Mouse (Mus musculus) brain, adult 2 months (tissue): ENCODE data around the gene Chrna3.

Experiments used
- DNase-seq: peaks from one replicate; pipeline ENCODE4 v3.0.0; 2011; ENCODE audit warnings: low read depth, low spot score

Gene Chrna3

DNA sequence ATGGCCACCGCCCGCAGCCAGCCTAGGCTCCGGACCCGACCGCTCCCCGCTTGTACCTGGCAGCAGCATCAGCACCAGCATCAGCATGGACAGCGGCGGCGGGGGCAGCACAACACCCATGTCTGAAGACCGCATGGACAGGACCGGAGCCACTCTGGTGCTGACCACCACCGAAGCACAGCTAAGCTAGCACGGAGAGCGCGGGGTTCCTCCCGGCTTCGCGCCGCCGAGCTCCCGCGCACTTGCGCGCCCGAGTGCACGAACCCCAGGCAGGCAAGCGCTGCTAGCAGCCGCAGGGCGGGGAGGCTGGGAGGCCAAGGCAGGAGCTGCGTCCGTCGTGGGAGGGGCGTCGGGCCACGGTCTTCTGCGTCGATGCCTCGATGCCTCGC, at the start of gene Chrna3:
Chrna3 (minus strand) TSS at position 288 of the 389 bp plus-strand sequence.
- peak; percentile 16 for DNase-seq

DNA sequence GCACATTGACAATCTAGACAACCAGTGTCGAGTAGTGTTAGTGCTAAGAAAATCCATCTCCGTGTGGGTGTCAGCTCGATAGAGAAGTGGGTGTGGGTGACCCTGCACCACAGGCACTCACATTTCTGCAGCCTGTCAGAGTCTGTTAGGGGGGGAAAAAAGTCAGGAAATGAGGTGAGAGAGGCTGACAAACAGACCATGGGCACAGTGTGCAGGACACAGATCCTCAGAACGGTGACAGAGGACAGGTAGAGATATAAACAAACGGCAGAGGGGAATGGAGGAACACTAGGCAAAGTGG, 41.6 kb upstream of the Chrna3 start:
- no peak for DNase-seq

DNA sequence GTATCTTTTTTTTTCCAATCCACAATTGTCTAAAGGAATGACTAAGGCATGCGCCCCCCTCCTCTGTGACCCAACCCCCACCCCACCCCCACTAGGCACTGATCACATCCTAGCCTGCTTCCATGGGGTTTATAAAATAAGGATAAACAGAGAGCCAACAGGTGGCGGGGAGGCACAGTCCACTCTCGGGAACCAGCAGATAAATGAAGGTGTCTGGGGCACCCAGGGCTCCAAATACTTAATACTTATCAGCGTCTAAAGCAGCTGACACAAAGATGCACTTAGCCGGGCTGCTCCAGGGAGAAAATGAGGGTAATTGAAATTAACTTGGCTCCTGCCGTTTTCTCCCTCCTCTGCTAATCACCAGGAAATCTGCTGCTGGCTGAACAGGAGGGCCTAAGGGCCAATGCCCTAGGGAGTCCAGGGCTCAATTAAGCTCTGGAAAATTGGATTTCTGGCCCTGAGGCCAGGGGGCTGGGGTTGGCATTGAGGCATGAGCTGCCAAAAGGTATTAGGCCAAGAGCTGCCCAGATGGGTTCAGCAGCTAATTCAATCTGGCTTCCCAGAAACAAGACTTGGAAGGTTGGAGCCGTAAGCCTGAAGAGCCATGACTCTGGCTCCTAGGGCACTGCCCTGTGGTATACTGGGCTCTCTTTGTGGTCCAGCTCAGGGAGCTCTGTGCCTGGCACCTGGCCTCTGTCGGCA, 41.0 kb upstream of the Chrna3 start:
- peak; percentile 65 for DNase-seq

DNA sequence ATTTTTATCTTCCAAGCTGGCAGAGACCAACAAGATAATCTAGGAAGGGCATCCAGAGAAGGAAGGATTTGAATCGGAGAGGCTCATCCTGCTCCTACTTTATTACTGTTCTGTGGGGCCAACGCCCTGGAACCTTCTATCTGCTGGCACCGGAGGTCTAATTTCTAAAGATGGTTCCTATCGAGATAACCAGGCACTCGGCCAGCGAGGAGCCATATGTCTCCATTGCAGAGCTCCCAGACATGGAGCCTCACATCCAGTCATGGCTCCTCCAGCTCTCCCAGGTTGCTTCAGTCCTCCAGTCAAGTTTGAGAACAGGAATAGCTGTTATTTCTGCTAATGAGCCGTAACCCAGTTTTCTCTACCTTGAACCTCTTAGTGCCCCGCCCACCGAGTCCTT, 38.9 kb upstream of the Chrna3 start:
- DNase-seq: peak; percentile 84

DNA sequence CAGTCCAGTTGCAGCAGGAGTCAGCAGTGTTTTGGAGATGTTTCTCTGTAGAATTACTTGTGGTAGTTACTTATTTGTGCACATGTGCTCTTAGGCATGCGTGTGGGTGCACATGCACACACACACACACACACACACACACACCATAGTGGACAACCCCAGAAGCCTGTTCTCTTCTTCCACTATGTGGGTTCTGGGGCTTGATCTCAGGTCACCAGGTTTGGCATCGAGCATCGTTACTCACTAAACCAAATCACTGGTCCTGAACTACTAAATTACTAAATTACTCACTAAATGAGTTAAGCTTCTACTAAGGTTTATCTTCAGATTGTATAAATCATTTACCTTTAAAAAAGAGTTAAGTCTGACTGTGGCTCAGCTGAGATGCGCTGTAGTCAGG, 31.7 kb upstream of the Chrna3 start:
- DNase-seq: no peak

DNA sequence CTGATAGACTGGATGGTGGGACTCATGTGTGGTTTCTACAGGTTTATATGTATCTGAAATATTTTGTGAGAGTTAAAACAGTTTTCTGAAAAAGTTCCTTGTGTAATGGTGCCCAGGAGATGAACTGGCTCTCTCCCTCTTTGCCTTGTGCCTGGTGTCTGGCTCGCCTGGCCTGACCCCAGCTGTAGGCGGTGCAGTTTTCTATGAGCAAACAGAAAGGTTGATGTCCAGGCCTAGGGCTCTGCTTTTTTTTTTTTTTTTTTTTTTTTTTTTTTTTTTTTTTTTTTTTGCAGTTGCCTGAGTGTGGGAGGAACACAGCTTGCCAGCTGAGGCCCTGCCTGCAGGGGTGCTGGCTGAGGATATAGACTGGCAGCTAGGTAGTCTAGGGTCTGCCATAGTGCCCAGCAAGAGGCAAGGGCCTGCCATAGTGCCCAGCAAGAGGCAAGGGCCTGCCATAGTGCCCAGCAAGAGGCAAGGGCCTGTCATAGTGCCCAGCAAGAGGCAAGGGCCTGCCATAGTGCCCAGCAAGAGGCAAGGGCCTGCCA, 29.1 kb upstream of the Chrna3 start:
- DNase-seq: no peak

DNA sequence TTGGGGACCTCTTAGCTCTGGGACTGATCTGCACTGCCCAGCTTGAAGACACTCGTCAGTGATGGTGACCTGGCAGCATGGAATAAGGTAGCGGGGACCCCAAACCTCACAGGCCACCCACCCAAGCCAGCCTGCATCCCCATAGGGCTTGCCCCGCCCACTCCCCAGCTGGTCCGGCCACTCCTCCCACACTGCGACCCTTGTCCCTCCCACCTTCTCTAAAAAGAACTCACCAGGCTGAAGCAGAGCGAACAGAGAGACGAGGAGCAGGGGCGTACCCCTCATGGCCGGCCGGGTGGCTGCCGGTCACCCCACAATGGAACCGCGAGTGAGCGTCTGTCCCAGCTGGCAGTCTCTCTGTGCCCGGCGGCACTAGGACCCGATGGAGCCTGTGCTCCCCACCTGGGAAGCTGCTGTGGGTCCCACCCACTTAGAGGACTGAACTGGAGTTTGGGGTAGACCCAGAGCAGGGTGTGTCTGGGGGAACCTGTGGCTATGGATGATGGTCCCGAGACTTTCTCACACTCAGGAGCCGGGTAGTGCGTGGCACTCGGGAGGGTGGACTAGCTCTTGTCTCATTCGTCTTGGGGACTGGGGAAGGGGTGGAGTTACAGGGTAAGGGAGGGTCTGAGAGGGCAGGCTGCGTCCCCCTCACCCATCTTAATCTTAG, 22.0 kb upstream of the Chrna3 start, which contains the start of gene Chrnb4:
Chrnb4 (minus strand) TSS at position 569 of the 670 bp plus-strand sequence.
- DNase-seq: no peak

DNA sequence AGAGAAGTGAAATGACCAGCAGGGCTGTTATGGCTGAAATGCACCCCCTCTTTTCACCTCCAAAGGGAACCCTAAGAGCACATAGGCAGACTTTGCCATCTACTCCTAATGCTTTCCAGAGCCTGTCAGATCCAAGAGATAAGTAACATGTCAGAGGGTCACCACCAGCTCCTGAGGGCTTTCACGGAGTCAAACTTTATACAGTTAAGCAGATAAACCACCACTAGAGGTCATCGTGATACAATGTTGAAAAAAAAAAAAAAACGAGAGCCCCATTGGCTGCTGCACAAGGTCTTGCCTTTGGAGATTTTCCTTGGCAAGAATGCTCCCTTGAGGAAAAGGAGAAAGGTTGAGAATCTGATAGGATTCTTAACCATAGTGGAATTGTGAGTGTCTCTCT, 20.4 kb upstream of the Chrna3 start:
- peak; percentile 40 for DNase-seq

DNA sequence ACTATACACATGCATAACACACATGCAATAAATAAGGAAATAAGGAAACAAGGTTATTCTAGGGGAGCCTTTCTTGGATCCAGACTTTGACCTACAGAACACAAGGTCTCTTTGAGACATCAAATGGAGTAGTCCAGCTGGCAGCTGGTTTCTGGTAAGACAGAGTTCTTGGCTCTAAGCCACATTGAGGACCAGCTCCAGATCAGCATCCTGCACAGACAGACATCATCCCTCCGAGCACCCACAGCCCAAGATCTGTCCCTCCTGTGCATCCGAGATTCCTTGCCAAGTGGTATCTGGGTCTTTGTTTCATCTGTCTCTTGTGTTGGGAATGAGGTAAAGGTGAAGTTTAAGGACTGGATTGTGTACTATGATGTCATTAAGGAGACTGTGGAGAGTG, 18.6 kb upstream of the Chrna3 start:
- no peak for DNase-seq

DNA sequence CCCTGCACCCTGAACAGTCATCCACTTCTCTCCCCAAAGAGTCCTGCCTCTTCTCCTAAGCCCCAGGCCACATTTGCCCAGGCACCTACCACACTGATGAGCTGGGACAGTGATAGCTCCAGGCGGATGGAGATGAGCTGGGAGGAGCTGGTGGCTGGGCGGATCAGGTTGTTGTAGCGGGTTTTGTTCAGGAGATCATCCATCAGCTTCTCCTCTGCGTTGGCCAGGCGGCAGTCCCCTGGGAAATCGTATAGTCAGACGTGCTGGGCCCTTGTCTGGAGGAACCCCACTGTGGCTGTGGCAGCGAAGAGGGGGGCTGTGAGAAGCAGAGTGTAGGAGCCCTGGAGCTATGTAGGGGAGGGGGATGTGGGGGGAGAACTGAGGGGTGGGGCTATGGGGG, 17.3 kb upstream of the Chrna3 start:
- DNase-seq: no peak

DNA sequence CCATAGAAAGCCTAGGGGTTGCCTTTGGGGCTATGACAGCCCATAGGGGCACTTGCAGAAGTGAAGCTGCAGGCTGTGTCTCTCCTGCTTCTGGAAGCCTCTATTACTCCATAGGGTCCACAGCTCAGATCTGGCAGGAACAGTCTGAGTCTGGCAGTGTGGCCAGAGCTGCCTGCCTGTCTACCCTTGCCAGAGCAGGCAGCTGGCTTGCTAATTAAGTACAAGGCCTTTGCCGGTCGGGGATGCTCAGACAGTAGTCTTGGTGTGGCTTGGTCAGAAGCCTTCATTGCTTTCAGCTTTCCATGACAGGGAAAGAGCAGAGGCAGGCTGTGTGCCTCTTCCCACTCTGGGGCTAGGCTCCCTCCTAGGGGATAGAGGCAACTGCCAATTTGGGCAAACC, 15.0 kb upstream of the Chrna3 start:
- peak; percentile 16 for DNase-seq

DNA sequence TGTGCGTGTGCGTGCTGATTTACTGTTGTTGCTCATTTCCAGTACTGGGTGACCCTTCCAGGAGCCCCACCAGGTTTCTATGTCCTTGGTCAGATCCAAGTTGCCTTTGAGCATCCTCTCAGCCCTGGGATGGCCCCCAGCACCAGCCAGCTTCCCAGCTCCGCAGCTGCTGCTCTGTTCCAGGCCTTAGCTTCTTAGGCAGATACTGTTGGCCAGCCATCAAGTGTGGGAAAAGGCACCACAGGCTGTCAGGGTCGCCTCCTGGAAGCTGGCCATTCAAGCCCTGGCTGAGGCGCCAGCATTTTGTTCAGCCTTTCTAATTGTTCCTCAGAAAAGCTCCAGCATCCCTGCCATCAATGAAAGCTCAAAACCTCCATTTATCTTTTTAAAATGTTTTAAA, 13.6 kb upstream of the Chrna3 start:
- DNase-seq: peak; percentile 21

DNA sequence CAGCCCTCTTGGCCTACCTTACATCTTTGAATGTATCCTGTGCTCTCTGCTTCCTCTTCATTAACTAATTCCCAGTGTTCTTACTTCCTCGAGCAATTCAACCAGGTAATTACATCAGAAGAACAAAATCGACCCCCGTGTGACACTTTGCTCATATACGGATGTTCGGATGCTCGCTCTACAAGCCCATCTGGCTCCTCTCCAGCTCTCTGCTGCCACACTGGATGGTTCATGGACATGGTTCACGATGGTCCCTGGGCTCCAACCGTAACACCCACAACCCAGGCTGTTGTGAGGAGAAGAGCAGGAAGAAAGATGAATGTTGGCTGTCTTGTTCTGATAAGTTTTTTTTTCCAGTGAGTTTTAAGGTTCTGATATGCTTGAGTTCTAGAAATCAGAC, 12.6 kb upstream of the Chrna3 start:
- DNase-seq: no peak

DNA sequence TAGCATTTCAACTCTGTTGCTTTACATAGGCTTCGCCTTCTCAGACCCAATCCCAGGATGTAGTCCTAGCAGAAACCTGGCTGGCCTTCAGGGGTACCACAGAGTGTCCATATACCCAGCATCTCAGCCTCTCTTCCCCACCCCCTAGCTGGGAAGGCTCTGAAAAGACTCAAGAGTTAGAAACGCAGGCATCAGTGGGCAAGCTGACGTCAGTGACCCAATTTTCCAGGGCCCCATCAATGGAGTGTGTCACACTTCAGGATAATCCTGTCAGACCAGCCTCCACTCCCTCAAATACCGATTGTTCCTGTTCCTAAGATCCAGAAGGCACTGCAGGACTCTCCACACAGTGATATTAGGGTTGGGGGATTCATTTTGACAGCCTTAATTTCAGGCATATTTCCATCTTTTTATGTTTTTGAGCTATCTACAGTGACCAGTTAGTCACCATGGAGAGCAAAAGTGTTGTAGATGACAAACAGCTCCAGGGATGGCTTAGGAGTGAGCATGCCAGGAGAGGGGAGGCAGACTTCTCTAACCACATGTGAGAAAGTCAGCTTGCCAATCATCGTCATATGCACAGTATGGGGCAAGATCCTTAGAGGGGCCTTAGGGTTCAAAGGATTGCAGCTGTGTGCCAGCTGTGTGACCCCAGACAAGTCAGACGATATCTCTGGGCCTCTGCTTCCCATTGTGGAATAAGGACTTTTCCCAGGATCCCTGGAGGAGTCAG, 5.2 kb upstream of the Chrna3 start:
- DNase-seq: peak; percentile 26

DNA sequence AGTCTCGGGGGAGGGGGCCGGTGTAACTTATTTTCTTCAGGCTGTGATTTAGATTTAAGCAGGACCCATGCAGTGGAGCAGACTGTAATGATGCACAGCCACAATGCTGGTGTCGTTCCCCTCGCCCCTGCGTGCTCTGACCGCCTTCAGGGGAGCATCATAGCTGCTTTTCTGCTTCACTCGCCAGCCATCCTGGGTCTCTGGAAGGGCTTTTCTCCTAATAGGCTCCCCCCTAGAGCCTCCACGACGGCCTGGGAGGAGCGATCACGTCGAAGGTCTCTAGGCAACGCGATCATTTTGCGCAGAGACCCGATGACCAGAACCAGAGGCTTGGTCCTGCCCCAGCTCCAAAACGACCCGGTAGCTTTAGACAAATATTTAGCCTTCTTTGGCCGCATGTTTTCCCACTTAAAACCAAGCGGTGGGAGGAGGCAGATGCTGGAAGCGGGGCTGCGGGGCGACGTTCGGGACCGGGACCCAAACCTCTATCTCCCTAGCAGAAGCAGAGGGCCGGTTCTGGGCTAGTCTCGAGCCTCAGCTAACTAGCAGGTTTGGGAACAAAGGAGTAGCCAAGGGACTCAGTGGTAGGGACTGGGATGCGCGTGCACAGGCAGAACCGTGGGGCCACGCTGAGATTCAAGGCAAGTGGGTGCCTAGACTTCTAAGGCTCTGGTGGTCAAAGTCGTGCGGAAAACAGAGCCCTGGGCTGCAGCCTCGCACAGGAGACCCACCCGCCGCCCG, 658 bp downstream of the Chrna3 start:
- DNase-seq: no peak

DNA sequence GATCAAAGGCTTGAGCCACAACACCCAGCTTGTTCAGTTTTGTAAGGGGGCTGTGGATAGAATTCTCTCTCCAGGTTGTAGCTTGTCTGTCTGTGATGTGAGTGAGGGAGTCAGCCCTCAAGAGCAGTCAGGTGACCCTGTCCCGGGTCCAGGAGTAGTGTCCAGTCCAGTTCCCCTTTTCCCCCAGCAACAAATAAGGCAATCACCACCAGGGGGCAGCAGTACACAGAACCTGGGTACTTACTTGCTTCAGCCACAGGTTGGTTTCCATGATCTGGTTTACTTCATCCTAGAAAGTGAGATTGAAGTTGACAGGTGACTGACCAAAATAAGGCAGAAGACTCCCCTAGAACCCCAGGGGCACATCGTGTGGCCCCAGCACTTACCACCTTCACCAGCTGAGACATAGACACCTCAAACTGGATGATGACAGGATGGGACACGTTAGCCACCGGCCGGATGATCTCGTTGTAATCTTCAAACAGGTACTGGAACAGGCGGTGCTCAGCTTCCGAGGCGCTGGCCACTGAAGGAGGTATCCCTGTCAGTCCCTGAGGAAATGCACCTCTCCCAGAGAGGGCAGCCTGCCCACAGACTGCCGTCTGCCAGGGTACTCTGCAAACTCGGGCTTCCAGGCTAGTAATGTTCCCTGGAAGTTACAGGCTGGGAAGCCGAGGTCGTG, 2.3 kb downstream of the Chrna3 start:
- peak; percentile 84 for DNase-seq

DNA sequence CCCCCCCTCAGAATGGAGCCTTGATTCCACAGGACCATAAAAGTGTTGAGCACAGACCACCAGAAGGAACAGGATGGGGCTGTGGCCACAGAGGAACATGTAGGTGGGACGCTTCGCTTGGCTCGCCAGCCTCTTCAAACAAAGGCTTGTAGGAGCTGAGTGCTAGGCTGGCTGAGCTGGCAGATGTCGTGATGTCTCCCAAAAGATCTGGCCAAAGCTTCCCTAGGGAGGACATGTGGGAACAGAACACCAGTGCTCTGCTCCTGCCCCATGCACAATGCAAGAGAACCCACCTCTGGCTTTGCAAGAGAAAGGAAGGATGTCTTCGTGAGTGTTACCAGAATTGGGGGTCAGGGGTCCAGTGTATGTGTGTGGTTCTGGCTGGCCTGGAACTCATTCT, 3.0 kb downstream of the Chrna3 start:
- DNase-seq: no peak

DNA sequence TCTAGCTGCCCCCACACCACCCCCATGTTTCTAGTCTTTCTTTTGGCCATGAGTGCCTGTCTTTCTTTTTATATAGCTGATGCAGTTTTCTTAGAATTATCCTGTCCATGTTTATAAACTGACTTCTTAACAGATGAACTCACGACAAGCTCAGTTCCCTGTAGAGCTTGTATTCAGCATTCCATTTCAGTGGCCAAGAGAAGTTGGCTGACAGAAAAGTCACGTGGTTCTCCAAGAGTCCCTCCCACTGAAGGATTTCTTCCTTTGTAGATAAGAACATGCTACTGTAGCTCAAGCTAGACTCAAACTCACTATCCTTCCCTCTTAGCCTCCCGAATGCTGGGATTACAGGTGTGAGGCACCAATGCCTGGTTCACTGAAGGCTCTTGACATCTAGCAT, 9.4 kb downstream of the Chrna3 start:
- no peak for DNase-seq

DNA sequence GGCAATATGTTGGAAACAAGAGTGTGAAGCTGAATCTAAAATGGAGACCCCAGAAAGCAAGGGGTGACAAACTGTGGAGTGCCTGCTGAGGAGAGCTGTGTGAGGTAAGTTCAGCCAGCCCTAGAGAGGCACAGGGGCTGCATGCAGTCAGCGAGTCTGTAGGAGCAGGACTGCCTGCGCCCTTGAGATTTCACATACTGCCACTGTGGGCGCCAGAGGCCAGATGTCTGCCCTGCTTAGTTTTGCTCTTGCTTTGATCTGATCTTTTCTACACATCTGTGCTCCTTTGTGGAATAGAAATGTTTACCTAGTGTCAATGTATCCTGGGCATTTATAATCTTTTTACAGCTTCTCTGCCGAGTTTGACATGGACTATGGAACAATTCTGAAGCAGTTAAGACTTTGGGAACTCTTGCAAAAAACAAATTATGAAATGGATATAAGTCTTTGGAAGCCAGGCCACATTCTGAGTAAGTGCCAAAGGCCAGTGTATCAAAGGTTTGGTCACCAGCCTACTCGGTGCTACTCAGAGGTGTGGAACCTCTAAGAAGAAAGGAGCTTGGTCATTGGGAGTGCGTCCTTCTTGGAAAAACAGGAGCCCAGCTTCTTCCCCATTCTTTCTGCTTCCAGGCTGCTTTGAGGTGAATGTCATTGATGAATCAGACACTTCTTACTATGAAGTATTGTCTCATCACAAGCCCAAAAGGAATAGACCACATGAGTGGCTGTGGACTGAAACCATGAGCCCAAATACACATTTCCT, 15.6 kb downstream of the Chrna3 start:
- DNase-seq: no peak

DNA sequence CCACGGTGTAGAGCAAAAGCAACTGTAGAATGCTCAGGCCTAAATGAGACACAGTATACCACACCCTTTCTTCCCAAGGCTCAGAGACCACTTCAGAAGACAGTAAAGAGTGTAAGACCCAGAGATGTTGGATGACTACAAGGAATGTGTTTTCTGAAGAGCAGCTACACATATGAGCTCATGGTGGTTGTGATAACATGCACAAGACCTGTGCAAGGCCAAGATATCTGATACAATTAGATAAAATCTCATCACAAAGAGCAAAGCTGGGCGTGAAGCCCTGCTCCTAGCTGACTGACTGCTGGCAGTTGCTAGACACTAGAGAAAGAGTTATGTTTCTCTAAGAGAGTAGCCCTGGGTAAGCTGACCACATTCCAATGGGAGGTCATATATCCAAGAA, 16.7 kb downstream of the Chrna3 start:
- DNase-seq: no peak

DNA sequence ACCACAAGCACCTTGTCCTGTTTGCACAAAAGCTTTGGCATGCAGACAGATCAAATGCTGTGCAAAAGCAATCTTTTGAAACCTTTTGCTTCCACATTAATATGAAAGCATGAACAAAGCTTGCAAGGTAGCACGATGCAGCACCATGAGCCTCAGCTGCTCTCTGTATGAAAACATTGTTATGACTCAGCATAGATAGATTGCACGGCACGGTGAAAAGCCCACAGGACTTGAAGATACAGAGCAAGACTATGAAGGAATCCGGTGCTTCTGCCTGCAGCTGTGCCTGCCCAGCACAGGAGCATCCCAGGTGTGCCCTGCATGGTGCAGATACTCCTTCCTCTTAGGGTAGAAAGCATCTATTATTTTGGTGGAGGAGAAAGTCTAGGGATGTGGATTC, 22.8 kb downstream of the Chrna3 start:
- DNase-seq: peak; percentile 48
